Mouse (Mus musculus): ENCODE results near the gene Tsku. TPM values are rescaled to one million over a fixed set of nuclear protein-coding genes. Genes with fewer than 3 reads are reported as not detected.

Tsku gene
- total RNA-seq, 1 experiment, result 17.8 TPM

DNA sequence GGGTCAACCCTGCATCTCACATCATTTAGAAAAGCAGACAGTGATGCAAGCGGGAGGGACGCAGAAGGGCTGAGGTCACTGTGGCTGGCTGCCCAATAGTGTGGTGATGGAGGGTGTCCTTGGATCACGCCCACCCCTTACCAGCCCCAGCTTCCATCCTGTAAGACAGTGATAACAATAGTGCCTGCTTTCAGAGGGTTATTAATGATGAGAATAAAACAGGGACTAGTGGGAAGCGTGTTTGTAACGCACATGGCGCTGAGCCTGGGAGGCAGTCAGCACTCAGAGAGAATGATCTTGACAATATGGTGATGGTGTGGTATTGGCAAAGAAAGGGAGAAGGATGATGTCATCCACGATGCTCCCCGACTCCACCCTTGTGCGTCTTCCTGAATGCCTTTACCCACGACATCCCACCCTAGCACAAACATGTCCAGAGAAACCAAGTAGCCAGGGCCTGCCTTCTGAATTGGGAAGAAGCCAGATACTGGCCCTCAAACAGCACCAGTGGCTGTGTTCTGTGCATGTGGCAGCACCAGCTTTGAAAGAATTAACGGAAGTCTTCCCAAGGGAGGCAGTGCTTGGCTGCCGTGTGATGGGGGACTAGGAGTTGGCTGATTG, 27.9 kb upstream of the Tsku start:
- no peak overlapping the region for H3K4me3 ChIP-seq (ENCODE audit: insufficient read depth in 1 of 2, low read depth in 1 of 2, low read length in 2 of 2, poor library complexity in 1 of 2, severe bottlenecking in 1 of 2)
- H3K9ac ChIP-seq (ENCODE audit: insufficient read depth, low read depth, low read length, poor library complexity, severe bottlenecking), result no peak overlapping the region
- H3K9me3 ChIP-seq (ENCODE audit: control insufficient read depth, insufficient read depth, low read depth, low read length), result no peaks in the 10 kb centered on the region
- DNase-seq (ENCODE audit: low read depth, low spot score), result no peak
- no peak overlapping the region for H3K27ac ChIP-seq (ENCODE audit: insufficient read depth, low read depth, low read length, poor library complexity, severe bottlenecking)
- in situ Hi-C loops (cut with MboI; ENCODE audit: low sequenced_read_pairs in 2 of 2, unreplicated experiment in 2 of 2), result no loop called here
- no peaks in the 10 kb centered on the region for H3K36me3 ChIP-seq (ENCODE audit: control insufficient read depth, insufficient read depth, low read length, poor library complexity, severe bottlenecking)
- H3K4me1 ChIP-seq (ENCODE audit: control insufficient read depth in 2 of 2, insufficient read depth in 2 of 2, low read length in 2 of 2, poor library complexity in 1 of 2), result no peaks in the 10 kb centered on the region
- no peak for TF ChIP-seq MAFK (IDR thresholded peaks at IDR 0.05; ENCODE audit: insufficient read depth, low read depth, low read length)
- no peak for TF ChIP-seq HCFC1 (IDR thresholded peaks at IDR 0.05; ENCODE audit: borderline replicate concordance, insufficient read depth, low read length)
- no peak for TF ChIP-seq ZNF384 (IDR thresholded peaks at IDR 0.05; ENCODE audit: low read depth, low read length)
- TF ChIP-seq CHD2 (IDR thresholded peaks at IDR 0.05; ENCODE audit: low read depth, low read length), result no peak
- TF ChIP-seq ZC3H11A (IDR thresholded peaks at IDR 0.05; ENCODE audit: borderline replicate concordance, low read depth, low read length), result no peak

DNA sequence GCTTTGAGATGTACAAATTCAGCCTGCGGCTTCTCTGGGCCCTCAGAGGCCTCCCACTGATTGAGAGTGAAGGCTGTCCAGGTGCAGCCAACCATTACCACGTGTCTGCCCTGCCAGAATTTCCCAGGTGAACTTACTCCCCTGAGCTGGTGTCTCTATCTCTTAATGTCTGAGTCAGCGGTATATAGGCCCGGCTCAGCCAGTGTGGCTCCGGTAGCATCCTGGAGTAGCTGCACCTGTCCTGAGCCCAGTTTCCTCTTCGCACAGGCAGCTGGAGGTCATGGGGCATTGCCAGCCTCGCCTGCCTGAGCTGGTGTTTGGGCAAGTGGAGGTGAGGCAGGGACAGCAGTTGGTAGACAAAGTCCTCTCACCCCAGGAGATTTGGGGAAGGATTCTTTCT, 26.1 kb upstream of the Tsku start:
- TF ChIP-seq CHD2 (IDR thresholded peaks at IDR 0.05; ENCODE audit: low read depth, low read length) (no peak), MAFK (IDR thresholded peaks at IDR 0.05; ENCODE audit: insufficient read depth, low read depth, low read length) (no peak), ZC3H11A (IDR thresholded peaks at IDR 0.05; ENCODE audit: borderline replicate concordance, low read depth, low read length) (no peak), ZNF384 (IDR thresholded peaks at IDR 0.05; ENCODE audit: low read depth, low read length) (no peak), HCFC1 (IDR thresholded peaks at IDR 0.05; ENCODE audit: borderline replicate concordance, insufficient read depth, low read length) (no peak)
- Histone ChIP-seq H3K4me3 (ENCODE audit: insufficient read depth in 1 of 2, low read depth in 1 of 2, low read length in 2 of 2, poor library complexity in 1 of 2, severe bottlenecking in 1 of 2) (no peak overlapping the region), H3K36me3 (ENCODE audit: control insufficient read depth, insufficient read depth, low read length, poor library complexity, severe bottlenecking) (no peaks in the 10 kb centered on the region), H3K4me1 (ENCODE audit: control insufficient read depth in 2 of 2, insufficient read depth in 2 of 2, low read length in 2 of 2, poor library complexity in 1 of 2) (no peaks in the 10 kb centered on the region), H3K27ac (ENCODE audit: insufficient read depth, low read depth, low read length, poor library complexity, severe bottlenecking) (no peak overlapping the region), H3K9ac (ENCODE audit: insufficient read depth, low read depth, low read length, poor library complexity, severe bottlenecking) (no peak overlapping the region), H3K9me3 (ENCODE audit: control insufficient read depth, insufficient read depth, low read depth, low read length) (no peaks in the 10 kb centered on the region)
- DNase-seq (ENCODE audit: low read depth, low spot score), result no peak
- in situ Hi-C loops (cut with MboI; ENCODE audit: low sequenced_read_pairs in 2 of 2, unreplicated experiment in 2 of 2), result no loop called here

DNA sequence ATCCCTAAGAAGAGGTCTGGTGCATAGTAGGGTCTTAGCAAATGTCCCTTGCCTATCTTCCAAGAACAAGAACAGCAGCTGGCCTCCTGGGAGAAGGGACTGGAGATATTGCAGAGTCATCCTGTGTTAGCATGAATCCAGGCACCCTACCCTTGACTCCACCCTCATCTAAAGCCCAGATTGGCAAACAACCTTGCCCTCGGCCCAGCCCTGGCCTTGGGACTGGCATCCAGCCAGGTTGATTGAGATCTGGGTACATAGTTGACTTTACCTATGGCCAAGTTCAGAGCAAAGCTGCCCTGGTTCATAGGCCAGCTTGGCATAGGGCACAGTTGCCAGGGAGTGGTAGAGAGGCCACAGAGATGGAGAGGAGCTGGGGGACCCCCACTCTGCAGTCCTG, 24.0 kb upstream of the Tsku start:
- Histone ChIP-seq H3K27ac (ENCODE audit: insufficient read depth, low read depth, low read length, poor library complexity, severe bottlenecking) (no peak overlapping the region), H3K9ac (ENCODE audit: insufficient read depth, low read depth, low read length, poor library complexity, severe bottlenecking) (no peak overlapping the region), H3K9me3 (ENCODE audit: control insufficient read depth, insufficient read depth, low read depth, low read length) (no peaks in the 10 kb centered on the region), H3K36me3 (ENCODE audit: control insufficient read depth, insufficient read depth, low read length, poor library complexity, severe bottlenecking) (no peaks in the 10 kb centered on the region), H3K4me1 (ENCODE audit: control insufficient read depth in 2 of 2, insufficient read depth in 2 of 2, low read length in 2 of 2, poor library complexity in 1 of 2) (no peaks in the 10 kb centered on the region), H3K4me3 (ENCODE audit: insufficient read depth in 1 of 2, low read depth in 1 of 2, low read length in 2 of 2, poor library complexity in 1 of 2, severe bottlenecking in 1 of 2) (no peak overlapping the region)
- DNase-seq (ENCODE audit: low read depth, low spot score), result no peak
- TF ChIP-seq ZNF384 (IDR thresholded peaks at IDR 0.05; ENCODE audit: low read depth, low read length), result no peak
- TF ChIP-seq HCFC1 (IDR thresholded peaks at IDR 0.05; ENCODE audit: borderline replicate concordance, insufficient read depth, low read length), result no peak
- no peak for TF ChIP-seq ZC3H11A (IDR thresholded peaks at IDR 0.05; ENCODE audit: borderline replicate concordance, low read depth, low read length)
- no peak for TF ChIP-seq MAFK (IDR thresholded peaks at IDR 0.05; ENCODE audit: insufficient read depth, low read depth, low read length)
- no peak for TF ChIP-seq CHD2 (IDR thresholded peaks at IDR 0.05; ENCODE audit: low read depth, low read length)
- in situ Hi-C loops (cut with MboI; ENCODE audit: low sequenced_read_pairs in 2 of 2, unreplicated experiment in 2 of 2), result no loop called here

DNA sequence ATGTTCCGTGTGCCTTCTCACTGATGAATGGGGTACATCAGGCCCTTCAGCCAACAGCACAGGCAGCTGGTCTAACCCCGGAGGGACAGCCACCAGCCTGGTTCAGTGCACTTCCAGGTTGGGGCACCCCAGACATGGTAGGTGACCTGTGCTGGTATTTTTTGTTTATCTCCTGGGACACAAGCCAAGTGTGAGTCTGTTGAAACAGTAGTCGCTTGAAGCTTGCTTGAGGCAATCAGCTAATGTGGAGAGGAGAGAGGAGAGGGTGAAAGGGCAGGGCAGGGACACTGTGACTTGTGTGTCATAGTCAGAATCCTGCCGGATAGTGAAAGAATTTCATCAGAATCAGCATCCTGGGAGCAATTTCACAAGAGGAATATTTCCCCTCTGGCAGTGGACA, 22.2 kb upstream of the Tsku start:
- no peak for DNase-seq (ENCODE audit: low read depth, low spot score)
- H3K4me3 ChIP-seq (ENCODE audit: insufficient read depth in 1 of 2, low read depth in 1 of 2, low read length in 2 of 2, poor library complexity in 1 of 2, severe bottlenecking in 1 of 2), result no peak overlapping the region
- no peaks in the 10 kb centered on the region for H3K36me3 ChIP-seq (ENCODE audit: control insufficient read depth, insufficient read depth, low read length, poor library complexity, severe bottlenecking)
- no peaks in the 10 kb centered on the region for H3K9me3 ChIP-seq (ENCODE audit: control insufficient read depth, insufficient read depth, low read depth, low read length)
- in situ Hi-C loops (cut with MboI; ENCODE audit: low sequenced_read_pairs in 2 of 2, unreplicated experiment in 2 of 2), result no loop called here
- H3K27ac ChIP-seq (ENCODE audit: insufficient read depth, low read depth, low read length, poor library complexity, severe bottlenecking), result no peak overlapping the region
- TF ChIP-seq HCFC1 (IDR thresholded peaks at IDR 0.05; ENCODE audit: borderline replicate concordance, insufficient read depth, low read length) (no peak), CHD2 (IDR thresholded peaks at IDR 0.05; ENCODE audit: low read depth, low read length) (no peak)
- H3K9ac ChIP-seq (ENCODE audit: insufficient read depth, low read depth, low read length, poor library complexity, severe bottlenecking), result no peak overlapping the region
- no peaks in the 10 kb centered on the region for H3K4me1 ChIP-seq (ENCODE audit: control insufficient read depth in 2 of 2, insufficient read depth in 2 of 2, low read length in 2 of 2, poor library complexity in 1 of 2)

DNA sequence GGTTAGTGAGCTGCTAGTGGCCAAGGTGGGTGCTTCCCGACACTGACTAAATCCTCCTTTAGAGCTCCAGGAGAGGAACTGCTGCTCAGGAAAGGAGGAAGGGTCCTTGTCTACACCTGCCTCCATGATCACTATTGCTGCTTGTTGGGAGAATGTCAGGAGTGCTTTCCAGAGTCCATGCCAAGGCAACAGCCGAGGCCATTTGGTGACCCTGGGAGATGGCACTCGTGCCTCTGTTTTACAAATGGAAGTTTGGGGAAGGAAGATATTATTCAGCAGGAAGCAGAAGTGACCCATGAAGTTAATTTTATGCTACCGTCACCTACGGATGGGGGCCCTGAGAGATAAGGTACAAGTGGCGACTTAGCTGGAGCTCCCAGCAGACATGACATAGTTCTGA, 21.7 kb upstream of the Tsku start:
- Histone ChIP-seq H3K27ac (ENCODE audit: insufficient read depth, low read depth, low read length, poor library complexity, severe bottlenecking) (no peak overlapping the region), H3K4me3 (ENCODE audit: insufficient read depth in 1 of 2, low read depth in 1 of 2, low read length in 2 of 2, poor library complexity in 1 of 2, severe bottlenecking in 1 of 2) (no peak overlapping the region), H3K4me1 (ENCODE audit: control insufficient read depth in 2 of 2, insufficient read depth in 2 of 2, low read length in 2 of 2, poor library complexity in 1 of 2) (no peaks in the 10 kb centered on the region), H3K36me3 (ENCODE audit: control insufficient read depth, insufficient read depth, low read length, poor library complexity, severe bottlenecking) (no peaks in the 10 kb centered on the region), H3K9ac (ENCODE audit: insufficient read depth, low read depth, low read length, poor library complexity, severe bottlenecking) (no peak overlapping the region), H3K9me3 (ENCODE audit: control insufficient read depth, insufficient read depth, low read depth, low read length) (no peaks in the 10 kb centered on the region)
- in situ Hi-C loops (cut with MboI; ENCODE audit: low sequenced_read_pairs in 2 of 2, unreplicated experiment in 2 of 2), result no loop called here
- TF ChIP-seq ZC3H11A (IDR thresholded peaks at IDR 0.05; ENCODE audit: borderline replicate concordance, low read depth, low read length) (no peak), ZNF384 (IDR thresholded peaks at IDR 0.05; ENCODE audit: low read depth, low read length) (no peak), CHD2 (IDR thresholded peaks at IDR 0.05; ENCODE audit: low read depth, low read length) (no peak), MAFK (IDR thresholded peaks at IDR 0.05; ENCODE audit: insufficient read depth, low read depth, low read length) (no peak), HCFC1 (IDR thresholded peaks at IDR 0.05; ENCODE audit: borderline replicate concordance, insufficient read depth, low read length) (no peak)
- DNase-seq (ENCODE audit: low read depth, low spot score), result no peak
